Mouse (Mus musculus) adrenal gland, postnatal 0 days (tissue): ENCODE results near the gene Rnaseh2b. TPM values are rescaled to one million over a fixed set of nuclear protein-coding genes. Genes with fewer than 3 reads are reported as not detected.

Experiments used
- polyA plus RNA-seq: library from polyadenylated mRNA; unstranded; fragments of >200 nt; fragmentation: Nextera tagmentation; extraction: Ambion mirVana; gene quantifications from 2 replicates; pipeline ENCODE4 v1.2.1, GENCODE M21; 2015

The Rnaseh2b gene
- 57.0 and 62.3 TPM in 2 replicates for polyA plus RNA-seq

DNA sequence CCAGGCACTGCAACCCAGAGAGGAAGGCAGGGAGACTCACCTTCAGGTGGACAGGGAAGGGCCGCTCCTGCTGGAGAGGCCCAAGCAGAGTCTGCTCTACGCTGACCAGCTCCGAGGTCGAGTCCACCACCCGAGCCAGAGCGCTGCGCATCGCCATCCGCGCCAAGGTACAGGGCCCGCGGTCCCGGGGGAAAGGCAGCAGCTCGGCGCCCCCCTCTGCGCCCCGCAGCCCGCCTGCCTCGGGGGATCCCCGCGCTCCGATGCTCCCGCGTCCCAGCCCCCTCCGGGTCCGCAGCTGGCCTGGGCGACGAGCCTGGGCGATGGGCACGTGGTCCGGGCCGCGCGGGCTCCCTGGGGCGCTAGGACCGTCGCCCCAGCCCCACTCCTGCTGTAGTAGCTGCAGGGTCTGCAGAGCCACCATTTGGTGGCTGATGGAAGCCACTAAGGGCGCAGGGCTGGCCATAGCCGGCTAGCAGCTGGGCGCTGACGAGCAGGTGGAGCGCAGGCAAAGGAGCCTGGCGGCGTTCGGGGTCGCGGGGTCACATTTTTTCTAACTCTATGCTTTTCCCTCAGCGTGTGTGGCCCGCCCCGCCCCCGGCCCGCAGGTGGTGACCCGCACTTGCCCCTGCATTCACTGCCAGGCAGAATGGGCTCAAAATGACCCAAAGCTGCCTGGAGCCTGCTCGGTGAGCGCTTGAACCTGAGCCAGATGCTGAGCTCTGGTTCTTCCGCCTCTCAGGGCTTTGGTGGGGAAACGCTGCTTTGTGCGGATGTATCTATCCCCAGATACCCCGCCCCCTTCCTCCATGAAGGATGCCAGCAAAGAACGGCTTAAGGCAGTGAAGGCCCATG lies at the start of gene Rnaseh2b, which contains the start of gene Dleu7:
Gene Rnaseh2b, plus strand, starts transcription at position 102 of the 852 bp plus-strand sequence.
Gene Dleu7, minus strand, starts transcription at position 560 of the 852 bp plus-strand sequence.

Other genes with a start within 250 kb of the Rnaseh2b start
- 1.4 and 2.2 TPM in 2 replicates for gene Dleu7, start 458 bp downstream of the Rnaseh2b start, polyA plus RNA-seq
- gene Gucy1b2, start 163.7 kb downstream of the Rnaseh2b start, polyA plus RNA-seq: 0.38 and 1.3 TPM in 2 replicates